Mouse (Mus musculus) thymus, adult 2 months (tissue): ENCODE data around the gene Med14.

Experiments used
- CTCF ChIP-seq: fragments of 200-500 bp; IDR thresholded peaks from 2 replicates; pipeline ENCODE4 v1.5.1; 2012; ENCODE audit warnings: mild to moderate bottlenecking, control low read depth, low read length, moderate library complexity, borderline replicate concordance; ENCODE audit not compliant: control insufficient read depth, poor library complexity, insufficient read depth; ENCODE audit errors: extremely low read depth
- POLR2A ChIP-seq: fragments of 200-500 bp; IDR thresholded peaks from 2 replicates; pipeline ENCODE4 v1.6.1; 2012; ENCODE audit warnings: mild to moderate bottlenecking, low read length, control low read depth, moderate library complexity; ENCODE audit not compliant: control insufficient read depth, poor library complexity, insufficient read depth; ENCODE audit errors: extremely low read depth

GRCm38 (mm10) chrX:12673054-12673775 is 88.7 kb downstream of the Med14 start, which contains the start of gene 1810030O07Rik:
- TF ChIP-seq POLR2A (peak; percentile 42), CTCF (no peak)
